Mouse (Mus musculus): ENCODE data around the gene Zswim3.

DNA sequence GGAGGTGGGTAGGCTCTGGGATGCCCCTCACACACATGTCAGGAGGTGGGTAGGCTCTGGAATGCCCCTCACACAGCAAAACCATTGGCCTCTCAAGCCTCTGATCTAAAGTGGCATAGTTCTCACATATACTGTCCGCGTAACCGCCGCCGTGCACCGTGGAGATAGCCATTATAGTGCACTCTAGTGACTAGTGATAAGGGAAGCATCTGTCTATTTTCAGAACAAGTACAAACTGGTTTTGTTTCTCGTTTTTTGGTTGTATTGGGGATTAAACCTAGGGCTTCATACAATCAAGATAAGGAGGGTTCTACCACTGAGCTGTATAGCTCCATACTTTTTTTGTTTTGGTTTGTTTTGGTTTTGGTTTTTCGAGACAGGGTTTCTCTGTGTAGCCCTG lies 10.9 kb downstream of the Zswim3 start:
- TF ChIP-seq CTCF (IDR thresholded peaks at IDR 0.05; ENCODE audit: low read depth, low read length) (no peak), POLR2A (IDR thresholded peaks at IDR 0.05; ENCODE audit: extremely low read depth, insufficient read depth, low read length) (no peak)

Data from liver, adult 2 months (tissue).